Mouse (Mus musculus) lung, embryonic 14.5 days (tissue): Measurements from ENCODE around the gene Pitpnm1. TPM values are rescaled to one million over a fixed set of nuclear protein-coding genes. Genes with fewer than 3 reads are reported as not detected.

Experiments used
- ATAC-seq: fragments of 200-750 bp; cut with Nextera tagmentation; 2 replicates; pipeline ENCODE4 v1.8.0; 2017; ENCODE audit warnings: mild to moderate bottlenecking, moderate TSS enrichment, moderate library complexity; ENCODE audit not compliant: insufficient read depth
- DNase-seq: peaks from one replicate; pipeline ENCODE4 v3.0.0-alpha.2; 2015
- H3K27ac ChIP-seq: fragments of 300-500 bp; sonication (generic); 2 replicates; pipeline ENCODE4 v1.5.1; 2014; ENCODE audit warnings: low read depth, mild to moderate bottlenecking, moderate library complexity
- H3K27me3 ChIP-seq: fragments of 300-500 bp; sonication (generic); 2 replicates; pipeline ENCODE4 v1.6.1; 2014; ENCODE audit warnings: low read length, control low read depth; ENCODE audit not compliant: insufficient read depth
- H3K36me3 ChIP-seq: fragments of 300-500 bp; sonication (generic); 2 replicates; pipeline ENCODE4 v1.6.1; 2014; ENCODE audit warnings: control low read depth; ENCODE audit not compliant: insufficient read depth
- H3K4me1 ChIP-seq: fragments of 300-500 bp; sonication (generic); 2 replicates; pipeline ENCODE4 v1.6.1; 2014; ENCODE audit warnings: antibody characterized with exemption, control low read depth; ENCODE audit not compliant: insufficient read depth
- H3K4me2 ChIP-seq: fragments of 300-500 bp; sonication (generic); 2 replicates; pipeline ENCODE4 v1.6.1; 2014; ENCODE audit warnings: mild to moderate bottlenecking
- H3K4me3 ChIP-seq: fragments of 300-500 bp; sonication (generic); 2 replicates; pipeline ENCODE4 v1.5.1; 2014; ENCODE audit warnings: low read depth, low read length
- H3K9ac ChIP-seq: fragments of 300-500 bp; sonication (generic); 2 replicates; pipeline ENCODE4 v1.6.1; 2014
- H3K9me3 ChIP-seq: fragments of 300-500 bp; sonication (generic); 2 replicates; pipeline ENCODE4 v1.6.1; 2016; ENCODE audit warnings: low read depth, low read length, control low read depth
- CTCF ChIP-seq: IDR thresholded peaks from 2 replicates; pipeline ENCODE4 v1.5.1; 2016; ENCODE audit warnings: antibody characterized with exemption, low read depth
- WGBS: fragments of 180-500 bp; shearing (Covaris S2); extraction: QIAGEN DNeasy Blood & Tissue Kit; methylation state at CpG from one replicate; pipeline ENCODE4 v1.1.7; 2014; 5-methylcytosine and 5-hydroxymethylcytosine counted together
- polyA plus RNA-seq: library from polyadenylated mRNA; unstranded; fragments of >200 nt; fragmentation: Nextera tagmentation; extraction: Ambion mirVana; gene quantifications from 2 replicates; pipeline ENCODE4 v1.2.1, GENCODE M21; 2014

Gene Pitpnm1
- polyA plus RNA-seq, 1 experiment from 2014 or later, result 5.5 TPM

DNA sequence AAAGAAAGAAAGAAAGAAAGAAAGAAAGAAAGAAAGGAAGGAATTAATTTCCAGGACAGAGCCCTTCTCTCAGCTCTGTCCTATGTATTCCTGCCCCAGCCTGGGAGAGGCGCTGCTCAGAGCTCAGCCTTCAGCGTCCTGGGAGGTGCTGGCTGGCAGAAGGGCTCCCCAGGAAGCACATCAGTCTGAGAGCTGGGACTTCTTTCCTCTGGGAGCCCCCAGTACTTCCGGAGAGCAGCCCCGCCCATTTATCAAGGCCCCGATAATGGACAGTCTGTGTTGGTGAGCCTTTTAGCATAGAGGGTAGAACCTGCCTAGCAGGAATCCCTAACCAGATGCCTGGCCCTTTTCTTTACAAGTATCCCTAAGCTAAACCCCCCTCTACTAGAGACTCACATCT lies 11.7 kb upstream of the Pitpnm1 start:
- no peak overlapping the region for H3K9ac ChIP-seq
- H3K27me3 ChIP-seq, result no peaks in the 10 kb centered on the region
- H3K27ac ChIP-seq, result no peak overlapping the region
- no peak overlapping the region for H3K4me2 ChIP-seq
- no peak for DNase-seq
- WGBS, result 30% methylated on average over 5 of the region's 5 CpGs
- H3K4me3 ChIP-seq, result no peak overlapping the region
- ATAC-seq, result no peak
- H3K36me3 ChIP-seq, result no peaks in the 10 kb centered on the region
- H3K4me1 ChIP-seq, result no peaks in the 10 kb centered on the region
- TF ChIP-seq CTCF, result no peak
- no peaks in the 10 kb centered on the region for H3K9me3 ChIP-seq

DNA sequence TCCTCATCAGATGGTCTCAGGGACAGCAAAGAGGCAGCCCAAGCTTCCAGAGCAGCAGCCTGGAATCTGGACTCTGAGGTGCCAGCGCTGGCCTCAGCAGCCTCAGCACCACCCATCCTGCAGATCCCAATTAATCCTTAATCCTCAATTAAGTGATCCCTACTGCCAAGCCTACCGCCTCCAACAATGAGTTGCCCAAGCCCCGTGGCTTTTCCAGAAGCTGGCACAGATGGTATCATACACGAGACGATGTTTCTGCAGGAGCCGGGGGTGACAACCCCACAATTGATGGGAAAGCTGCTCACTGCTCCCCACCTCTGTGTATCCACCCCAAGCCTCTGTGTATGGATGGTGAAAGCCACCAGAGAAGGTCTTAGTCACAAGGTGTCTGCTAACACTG lies 10.7 kb upstream of the Pitpnm1 start:
- H3K36me3 ChIP-seq, result no peaks in the 10 kb centered on the region
- ATAC-seq, result no peak
- H3K4me2 ChIP-seq, result no peak overlapping the region
- TF ChIP-seq CTCF, result no peak
- H3K4me1 ChIP-seq, result no peaks in the 10 kb centered on the region
- WGBS, result 75% methylated on average over 6 of the region's 6 CpGs
- no peaks in the 10 kb centered on the region for H3K27me3 ChIP-seq
- H3K4me3 ChIP-seq, result no peak overlapping the region
- H3K27ac ChIP-seq, result no peak overlapping the region
- DNase-seq, result no peak
- no peak overlapping the region for H3K9ac ChIP-seq
- no peaks in the 10 kb centered on the region for H3K9me3 ChIP-seq

- WGBS, result 95% methylated on average over 3 of the region's 3 CpGs
- TF ChIP-seq CTCF, result no peak
- Histone ChIP-seq H3K27ac (no peak overlapping the region), H3K4me3 (no peak overlapping the region), H3K4me1 (no peaks in the 10 kb centered on the region), H3K9ac (no peak overlapping the region), H3K9me3 (no peaks in the 10 kb centered on the region), H3K27me3 (no peaks in the 10 kb centered on the region), H3K4me2 (no peak overlapping the region), H3K36me3 (no peaks in the 10 kb centered on the region)
- DNase-seq, result no peak
- ATAC-seq, result no peak
Observed at GRCm38 (mm10) chr19:4090446-4090845, 9.4 kb upstream of the Pitpnm1 start.

DNA sequence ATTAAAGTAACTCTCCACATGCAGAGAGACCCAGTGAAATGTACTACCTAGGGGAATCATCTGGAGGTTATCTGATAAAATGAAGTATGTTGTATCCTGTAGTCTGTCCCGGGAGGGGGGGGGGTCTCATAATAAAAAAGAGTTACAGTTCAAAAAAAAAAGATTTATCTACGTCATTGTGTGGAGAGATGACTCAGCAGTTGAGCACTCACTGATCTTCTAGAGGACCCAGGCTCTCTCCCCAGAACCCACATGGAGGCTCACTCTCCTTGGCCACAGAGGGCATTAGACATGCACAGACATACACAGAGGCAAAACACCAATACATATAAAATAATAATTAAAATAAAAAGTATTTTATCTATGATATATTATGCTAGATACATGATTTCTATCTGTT lies 8.4 kb upstream of the Pitpnm1 start:
- no peak overlapping the region for H3K4me3 ChIP-seq
- ATAC-seq, result no peak
- WGBS, result 46% methylated on average over 2 of the region's 2 CpGs
- no peak overlapping the region for H3K4me2 ChIP-seq
- TF ChIP-seq CTCF, result no peak
- H3K9me3 ChIP-seq, result no peaks in the 10 kb centered on the region
- no peak overlapping the region for H3K9ac ChIP-seq
- H3K27ac ChIP-seq, result no peak overlapping the region
- no peak for DNase-seq
- H3K4me1 ChIP-seq, result no peaks in the 10 kb centered on the region
- H3K36me3 ChIP-seq, result no peaks in the 10 kb centered on the region
- no peaks in the 10 kb centered on the region for H3K27me3 ChIP-seq

- H3K9me3 ChIP-seq, result no peaks in the 10 kb centered on the region
- H3K36me3 ChIP-seq, result no peaks in the 10 kb centered on the region
- WGBS, result 65% methylated on average over 3 of the region's 3 CpGs
- no peak overlapping the region for H3K4me3 ChIP-seq
- no peaks in the 10 kb centered on the region for H3K27me3 ChIP-seq
- H3K4me1 ChIP-seq, result no peaks in the 10 kb centered on the region
- H3K9ac ChIP-seq, result no peak overlapping the region
- DNase-seq (no peak), ATAC-seq (no peak)
- H3K4me2 ChIP-seq, result no peak overlapping the region
- no peak for TF ChIP-seq CTCF
- H3K27ac ChIP-seq, result no peak overlapping the region
Observed at GRCm38 (mm10) chr19:4092750-4093149, 7.0 kb upstream of the Pitpnm1 start.

- Histone ChIP-seq H3K4me3 (no peak overlapping the region), H3K4me1 (no peaks in the 10 kb centered on the region), H3K36me3 (no peaks in the 10 kb centered on the region), H3K9ac (no peak overlapping the region), H3K27ac (no peak overlapping the region), H3K4me2 (no peak overlapping the region), H3K9me3 (no peaks in the 10 kb centered on the region), H3K27me3 (no peaks in the 10 kb centered on the region)
- DNase-seq, result no peak
- TF ChIP-seq CTCF, result no peak
- WGBS, result 58% methylated on average over 7 of the region's 7 CpGs
- no peak for ATAC-seq
Observed at GRCm38 (mm10) chr19:4093772-4094171, 6.0 kb upstream of the Pitpnm1 start.

GRCm38 (mm10) chr19:4094348-4094747 lies 5.5 kb upstream of the Pitpnm1 start:
- no peaks in the 10 kb centered on the region for H3K36me3 ChIP-seq
- H3K4me1 ChIP-seq, result peaks cover 2% of the 10 kb centered on the region; the same call in 1 of the 2 replicates
- no peak overlapping the region for H3K4me3 ChIP-seq
- ATAC-seq, result no peak
- H3K27ac ChIP-seq, result no peak overlapping the region
- H3K9ac ChIP-seq, result no peak overlapping the region
- DNase-seq, result no peak
- no peaks in the 10 kb centered on the region for H3K9me3 ChIP-seq
- no peak for TF ChIP-seq CTCF
- H3K4me2 ChIP-seq, result no peak overlapping the region
- peaks cover 1% of the 10 kb centered on the region; the same call in 1 of the 2 replicates for H3K27me3 ChIP-seq
- 73% methylated on average over 3 of the region's 3 CpGs for WGBS

DNA sequence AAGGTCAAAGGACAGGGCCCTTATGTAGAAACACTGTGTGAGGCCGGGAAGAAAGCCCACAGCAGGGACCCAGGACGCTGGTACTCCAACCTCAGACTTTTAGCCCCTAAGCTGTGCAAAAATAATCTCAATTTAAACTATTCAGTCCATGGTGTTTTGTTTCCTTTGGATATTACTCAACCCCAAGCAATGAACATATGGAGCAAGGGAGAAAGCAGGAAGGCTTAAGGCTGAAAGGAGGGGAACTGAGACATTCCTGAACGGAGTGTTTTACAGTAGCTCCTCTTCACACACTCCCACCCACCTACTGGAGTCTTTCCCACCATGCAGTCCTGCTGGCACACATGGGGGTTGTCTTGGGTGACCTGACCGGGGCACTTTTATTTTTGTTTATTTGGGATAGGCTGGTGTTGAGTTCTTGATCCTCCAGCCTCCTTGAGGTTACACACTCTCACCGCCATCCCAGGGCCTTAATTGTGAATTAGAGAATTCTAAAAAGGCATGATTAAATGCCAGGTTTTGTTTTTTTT lies 5.0 kb upstream of the Pitpnm1 start:
- no peak overlapping the region for H3K9ac ChIP-seq
- no peak for DNase-seq
- no peak for TF ChIP-seq CTCF
- no peak overlapping the region for H3K27ac ChIP-seq
- H3K36me3 ChIP-seq, result no peaks in the 10 kb centered on the region
- H3K4me1 ChIP-seq, result peaks cover 6% of the 10 kb centered on the region; the same call in 1 of the 2 replicates
- peaks cover 6% of the 10 kb centered on the region; the same call in 1 of the 2 replicates for H3K27me3 ChIP-seq
- H3K9me3 ChIP-seq, result no peaks in the 10 kb centered on the region
- H3K4me3 ChIP-seq, result no peak overlapping the region
- no peak overlapping the region for H3K4me2 ChIP-seq
- WGBS, result 61% methylated on average over 5 of the region's 5 CpGs
- ATAC-seq, result no peak
